Mouse (Mus musculus) olfactory bulb, adult 2 months (tissue): ENCODE results near the gene Olfml3. TPM values are rescaled to one million over a fixed set of nuclear protein-coding genes. Genes with fewer than 3 reads are reported as not detected.

Experiments used
- H3K27ac ChIP-seq: fragments of 200-500 bp; 2 replicates; pipeline ENCODE4 v1.5.1; 2012; ENCODE audit warnings: low read depth, low read length; ENCODE audit not compliant: insufficient read depth
- H3K4me1 ChIP-seq: fragments of 200-500 bp; 2 replicates; pipeline ENCODE4 v1.6.1; 2012; ENCODE audit warnings: low read length; ENCODE audit not compliant: control insufficient read depth, insufficient read depth
- H3K4me3 ChIP-seq: fragments of 200-500 bp; 2 replicates; pipeline ENCODE4 v1.5.1; 2012; ENCODE audit warnings: mild to moderate bottlenecking, low read depth, low read length, moderate library complexity; ENCODE audit not compliant: insufficient read depth
- CTCF ChIP-seq: fragments of 200-500 bp; IDR thresholded peaks from 2 replicates; pipeline ENCODE4 v1.5.1; 2012; ENCODE audit warnings: low read depth, mild to moderate bottlenecking, low read length, moderate library complexity; ENCODE audit not compliant: insufficient read depth
- POLR2A ChIP-seq: fragments of 200-500 bp; IDR thresholded peaks from 2 replicates; pipeline ENCODE4 v1.6.1; 2012; ENCODE audit warnings: mild to moderate bottlenecking, low read depth, low read length, moderate library complexity; ENCODE audit not compliant: insufficient read depth
- WGBS: fragments of 180-500 bp; shearing (Covaris S2); methylation state at CpG from one replicate; pipeline ENCODE4 v1.1.7; 2018; 5-methylcytosine and 5-hydroxymethylcytosine counted together
- polyA plus RNA-seq: library from polyadenylated mRNA; stranded (reverse); fragments of >200 nt; gene quantifications from 2 replicates; pipeline ENCODE4 v1.2.4, GENCODE M21; 2012; ENCODE audit warnings: low replicate concordance; ENCODE audit not compliant: missing spikeins, insufficient read depth, insufficient read length

Gene Olfml3
- polyA plus RNA-seq = not detected in 2 replicates

- Histone ChIP-seq H3K4me3 (peak within 1 kb of the TSS; percentile 14), H3K4me1 (peaks cover 47% of the 10 kb centered on the region), H3K27ac (peak within 1 kb of the TSS; percentile 96)
- TF ChIP-seq POLR2A (no peak), CTCF (peak; percentile 79)
- WGBS = 3% methylated on average over 18 of the region's 18 CpGs
These were observed at the start of gene Olfml3 for GRCm38 (mm10) chr3:103737778-103738571. Gene Olfml3 (minus strand): TSS chr3:103738001.

DNA sequence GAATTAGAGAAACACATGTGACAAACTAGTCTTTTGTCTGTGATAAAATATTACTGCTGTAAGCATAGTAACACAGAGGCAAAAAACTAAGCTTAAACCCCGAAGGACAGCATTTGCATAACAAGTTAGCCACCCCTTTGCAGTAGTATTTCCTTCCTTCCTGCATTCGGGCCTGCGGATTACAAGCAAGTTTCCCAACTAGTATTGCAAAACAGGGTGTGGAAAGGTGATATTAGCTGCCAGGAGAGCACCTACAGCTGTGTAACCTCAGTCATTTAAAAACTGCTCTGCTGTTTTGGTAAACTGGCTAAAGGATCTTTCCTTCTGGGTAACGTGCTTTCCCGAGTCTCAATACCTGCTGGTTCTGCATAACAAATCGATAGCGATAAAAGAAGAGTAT, 49.4 kb upstream of the Olfml3 start:
- no peak for TF ChIP-seq CTCF
- TF ChIP-seq POLR2A = no peak
- no peak overlapping the region for H3K4me3 ChIP-seq
- WGBS = 62% methylated on average over 7 of the region's 7 CpGs
- 0 out of 2 replicates have a peak, but pooled peaks cover 2% of the 10 kb centered on the region for H3K4me1 ChIP-seq
- H3K27ac ChIP-seq = no peak overlapping the region

DNA sequence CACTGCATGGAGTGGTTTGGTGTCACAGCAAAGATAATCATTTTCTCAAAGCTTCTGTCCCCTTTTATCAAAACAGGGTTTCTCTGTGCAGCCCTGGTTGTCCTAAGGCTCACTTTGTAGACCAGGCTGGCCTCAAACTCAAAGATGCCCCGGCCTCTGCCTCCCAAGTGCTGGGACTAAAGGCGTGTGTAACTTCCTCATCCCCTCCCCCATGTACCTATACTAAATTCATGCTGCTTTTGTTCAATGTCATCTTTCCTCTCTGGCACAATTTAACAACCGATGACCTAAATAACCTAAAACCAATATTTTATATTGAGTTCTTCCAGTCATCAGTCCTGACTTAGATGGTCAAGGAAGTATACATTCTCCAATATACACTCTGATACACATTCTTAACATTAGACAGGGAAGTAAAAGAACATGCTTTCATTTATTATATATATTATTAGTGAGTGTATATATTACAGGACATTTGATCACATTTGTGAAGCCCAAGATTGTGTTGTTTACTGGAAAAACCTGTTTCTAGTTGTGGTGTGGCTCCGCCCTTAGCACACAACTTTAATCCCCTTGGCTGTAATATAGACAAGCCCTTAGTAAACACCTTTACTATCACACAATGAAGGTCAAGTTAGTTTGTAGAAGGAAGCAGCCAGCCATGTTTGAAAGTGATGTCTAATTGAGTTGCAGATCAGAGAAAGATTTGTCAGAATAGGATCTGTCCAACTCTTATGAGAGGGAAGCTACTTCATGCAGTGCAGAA, 45.2 kb upstream of the Olfml3 start:
- Histone ChIP-seq H3K27ac (no peak overlapping the region), H3K4me1 (peaks cover 8% of the 10 kb centered on the region), H3K4me3 (no peak overlapping the region)
- TF ChIP-seq CTCF (no peak), POLR2A (no peak)
- 89% methylated on average over 4 of the region's 4 CpGs for WGBS

DNA sequence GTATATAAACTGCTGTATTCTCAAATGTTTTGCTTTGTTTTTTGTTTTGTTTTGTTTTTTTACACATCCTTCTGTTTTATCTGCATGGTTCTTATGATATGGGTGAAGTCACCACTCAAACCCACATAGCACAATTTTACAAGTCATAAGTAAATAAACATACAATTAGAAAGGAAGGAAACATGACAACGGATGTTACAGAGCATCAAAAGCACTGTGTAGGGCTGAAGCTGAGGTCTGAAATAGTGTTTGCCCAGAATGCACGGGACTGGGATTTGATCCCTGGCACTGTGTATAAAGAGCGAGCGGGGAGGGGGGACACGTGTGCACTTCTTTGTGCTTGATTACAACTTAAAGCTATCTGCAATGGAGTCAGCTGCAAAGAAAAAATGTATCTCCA, 43.0 kb upstream of the Olfml3 start:
- WGBS = 59% methylated on average over 5 of the region's 5 CpGs
- H3K27ac ChIP-seq = no peak overlapping the region
- H3K4me1 ChIP-seq = peaks cover 13% of the 10 kb centered on the region
- TF ChIP-seq CTCF = no peak
- no peak for TF ChIP-seq POLR2A
- H3K4me3 ChIP-seq = no peak overlapping the region

DNA sequence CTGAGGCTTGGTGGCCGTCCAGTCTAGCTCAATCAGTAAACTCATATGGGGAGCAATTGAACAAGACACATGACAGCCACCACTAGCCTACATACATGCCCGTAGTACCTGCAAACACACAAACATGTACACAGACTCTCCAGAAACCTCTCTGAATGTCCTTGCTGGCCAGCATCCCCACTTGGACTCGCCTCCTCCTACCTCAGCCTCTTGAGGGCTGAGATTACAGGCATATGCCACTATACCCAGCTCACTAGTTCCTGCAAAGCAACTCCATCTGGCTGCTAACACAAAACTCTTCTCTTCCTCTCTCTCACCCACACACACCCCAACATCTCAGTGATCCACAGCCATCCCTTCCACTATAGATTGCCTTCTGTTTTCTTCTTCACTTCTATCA, 42.5 kb upstream of the Olfml3 start:
- 94% methylated on average over 3 of the region's 3 CpGs for WGBS
- H3K27ac ChIP-seq = no peak overlapping the region

DNA sequence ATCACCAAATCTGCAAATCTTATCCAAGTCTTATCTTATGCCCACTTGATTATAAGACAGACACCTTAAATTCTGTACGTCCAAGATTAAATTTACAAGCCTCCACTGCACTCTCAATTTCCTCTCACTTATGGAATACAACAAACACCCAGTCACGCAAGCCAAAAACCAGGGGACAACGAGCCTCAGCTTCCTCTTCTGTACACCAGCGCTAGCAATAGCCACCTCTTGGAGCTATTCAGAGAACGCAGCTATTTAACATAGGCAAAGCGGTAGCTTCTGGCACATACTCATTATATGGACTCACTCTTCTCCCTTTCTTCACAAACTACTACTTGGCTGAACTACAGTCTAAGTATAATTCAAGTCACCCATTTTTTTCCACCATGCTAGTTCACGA, 41.4 kb upstream of the Olfml3 start:
- Histone ChIP-seq H3K4me1 (peaks cover 13% of the 10 kb centered on the region), H3K4me3 (no peak overlapping the region), H3K27ac (no peak overlapping the region)
- WGBS = 41% methylated on average over 7 of the region's 7 CpGs
- no peak for TF ChIP-seq POLR2A

More for the DNA sequence above, 42.5 kb upstream of the Olfml3 start:
- TF ChIP-seq POLR2A (no peak), CTCF (no peak)
- Histone ChIP-seq H3K4me1 (peaks cover 13% of the 10 kb centered on the region), H3K4me3 (no peak overlapping the region)

DNA sequence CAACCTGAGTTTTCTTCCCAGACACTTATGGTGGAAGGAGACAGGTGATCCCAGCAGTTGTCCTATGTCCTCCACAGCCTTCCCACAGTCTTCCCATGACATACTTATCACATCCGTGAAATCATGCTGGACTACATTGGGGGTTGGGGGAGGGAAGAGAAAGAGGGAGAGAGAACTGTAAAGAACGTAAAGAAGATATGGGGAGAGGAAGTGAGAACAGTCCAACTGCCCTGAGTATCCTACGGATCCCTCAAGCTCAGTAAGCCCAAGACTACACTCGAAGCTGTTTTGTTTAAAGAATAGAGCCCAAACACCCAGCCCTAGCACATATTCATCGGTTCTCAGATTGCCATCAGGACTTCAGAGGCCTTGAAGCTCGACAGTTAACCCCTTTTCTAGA, 40.9 kb upstream of the Olfml3 start:
- Histone ChIP-seq H3K4me3 (no peak overlapping the region), H3K4me1 (peaks cover 17% of the 10 kb centered on the region), H3K27ac (no peak overlapping the region)
- TF ChIP-seq POLR2A (no peak), CTCF (no peak)
- 78% methylated on average over 6 of the region's 6 CpGs for whole genome bisulfite sequencing

- Histone ChIP-seq H3K4me3 (no peak overlapping the region), H3K4me1 (peaks cover 19% of the 10 kb centered on the region), H3K27ac (no peak overlapping the region)
- 82% methylated on average over 11 of the region's 11 CpGs for WGBS
- TF ChIP-seq CTCF (no peak), POLR2A (no peak)
These were observed 40.1 kb upstream of the Olfml3 start for GRCm38 (mm10) chr3:103777940-103778339.

- H3K4me1 ChIP-seq = peaks cover 15% of the 10 kb centered on the region
- H3K4me3 ChIP-seq = no peak overlapping the region
- TF ChIP-seq POLR2A (no peak), CTCF (no peak)
- WGBS = 63% methylated on average over 15 of the region's 15 CpGs
- no peak overlapping the region; the same call in 1 of the 2 replicates for H3K27ac ChIP-seq
These were observed 36.2 kb upstream of the Olfml3 start for GRCm38 (mm10) chr3:103774009-103774408.
